Mouse (Mus musculus): ENCODE measurements around the gene Ptprd.

The Ptprd gene

DNA sequence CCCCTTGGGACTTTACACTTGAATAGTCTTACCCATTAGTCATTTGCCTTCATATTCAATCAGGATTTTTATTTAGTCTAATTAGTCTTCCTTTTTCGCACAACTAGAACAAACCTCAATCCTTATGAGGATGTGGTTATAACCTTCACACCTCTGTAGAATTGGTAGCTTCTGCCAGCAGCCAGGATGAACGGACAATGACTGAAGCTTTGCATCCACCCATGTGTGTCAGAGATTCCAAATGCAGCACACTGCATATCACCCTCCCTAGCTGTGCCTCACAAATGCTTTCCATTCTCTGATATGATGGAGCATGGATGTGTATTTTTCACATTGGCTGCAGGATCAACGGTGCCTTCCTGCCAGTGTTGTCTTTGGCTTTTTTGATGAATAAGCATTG lies 1898.0 kb downstream of the Ptprd start:
- no peak for DNase-seq (ENCODE audit: low spot score)

- DNase-seq (ENCODE audit: low spot score): no peak
These were observed 1899.2 kb downstream of the Ptprd start for GRCm38 (mm10) chr4:76312593-76312992.

- DNase-seq (ENCODE audit: low spot score): no peak
These were observed 1905.8 kb downstream of the Ptprd start for GRCm38 (mm10) chr4:76305987-76306386.

DNA sequence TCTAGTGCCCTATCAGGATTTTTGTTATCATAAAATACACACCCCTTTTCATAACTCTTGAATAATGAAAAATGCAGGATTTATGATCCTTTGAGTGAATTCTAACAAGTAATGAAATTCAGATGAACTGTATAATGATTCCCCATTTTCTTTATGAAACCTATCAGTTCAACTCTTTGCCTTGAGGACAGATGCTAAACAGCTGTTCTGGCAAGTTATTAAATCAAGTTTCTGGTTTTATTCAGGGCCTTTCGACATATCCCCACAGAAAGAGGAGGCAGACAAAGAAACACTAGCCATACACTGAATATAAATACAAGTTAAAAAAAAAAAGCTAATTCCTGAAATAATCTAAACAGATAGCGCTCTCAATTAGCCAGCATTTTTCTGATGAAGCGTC lies 1914.4 kb downstream of the Ptprd start:
- DNase-seq (ENCODE audit: low spot score): no peak

GRCm38 (mm10) chr4:76292733-76293357 lies 1918.9 kb downstream of the Ptprd start:
- DNase-seq (ENCODE audit: low spot score): no peak

GRCm38 (mm10) chr4:76290484-76290818 lies 1921.3 kb downstream of the Ptprd start:
- DNase-seq (ENCODE audit: low spot score): no peak

DNA sequence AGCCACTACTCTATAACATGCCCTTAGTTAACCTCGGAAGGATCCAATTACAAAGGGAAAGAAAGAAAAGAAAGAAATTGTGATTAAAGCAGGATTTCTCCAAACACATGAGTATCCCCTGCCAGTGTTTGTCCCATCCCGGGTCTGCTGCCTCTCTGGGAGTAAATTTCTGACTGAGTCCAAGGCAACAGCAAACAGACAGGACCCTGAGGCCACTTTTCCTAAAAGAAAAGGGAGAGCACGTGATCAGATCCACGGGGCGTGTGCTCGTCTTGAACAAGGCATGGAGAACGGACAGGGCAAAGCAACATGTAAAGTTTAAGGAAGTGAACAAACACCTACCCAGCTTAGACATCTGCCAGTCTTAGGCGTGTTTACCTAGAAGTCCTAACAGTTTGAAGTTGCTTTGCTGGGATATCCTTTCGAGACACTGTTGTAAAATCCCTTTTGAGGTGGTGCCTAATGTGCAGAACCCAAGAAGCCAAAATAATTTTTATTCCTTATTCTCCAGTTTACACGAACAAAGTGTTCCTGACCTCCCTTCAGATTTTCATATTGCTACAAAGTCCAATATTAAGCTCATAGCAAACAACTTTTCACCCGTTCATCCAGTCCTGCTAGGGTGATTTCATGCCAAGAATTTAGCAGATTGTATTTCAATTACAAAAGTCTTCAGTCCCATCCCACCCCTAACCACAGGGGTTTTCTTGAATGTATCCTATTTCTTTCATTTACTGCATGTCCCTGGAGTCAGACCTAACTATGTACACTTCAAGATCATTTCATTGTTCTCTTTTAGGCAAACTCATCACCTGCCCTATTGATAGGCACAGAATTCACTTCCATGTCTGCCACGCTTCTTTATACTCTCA lies 1921.9 kb downstream of the Ptprd start:
- DNase-seq (ENCODE audit: low spot score): no peak

DNA sequence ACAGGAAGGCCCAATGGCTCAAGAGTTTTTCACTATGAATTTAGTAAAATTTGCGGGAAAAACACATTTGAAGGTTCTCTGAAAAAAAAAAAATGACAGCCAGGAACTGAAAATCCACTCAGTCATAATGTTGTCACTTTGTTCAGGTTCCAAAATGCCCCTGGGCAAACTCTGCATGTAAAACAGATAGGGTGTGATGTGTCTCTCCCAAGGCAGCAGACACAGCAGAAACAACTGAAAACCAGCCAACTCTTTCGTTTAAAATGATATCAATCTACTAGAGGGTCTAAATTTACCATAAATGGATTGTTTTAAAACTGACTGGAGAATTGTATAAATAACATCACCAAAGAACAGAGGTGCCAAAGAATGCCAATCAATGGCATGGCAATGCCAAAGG lies 1925.7 kb downstream of the Ptprd start:
- no peak for DNase-seq (ENCODE audit: low spot score)

- no peak for DNase-seq (ENCODE audit: low spot score)
These were observed 1928.9 kb downstream of the Ptprd start for GRCm38 (mm10) chr4:76282886-76283285.

DNA sequence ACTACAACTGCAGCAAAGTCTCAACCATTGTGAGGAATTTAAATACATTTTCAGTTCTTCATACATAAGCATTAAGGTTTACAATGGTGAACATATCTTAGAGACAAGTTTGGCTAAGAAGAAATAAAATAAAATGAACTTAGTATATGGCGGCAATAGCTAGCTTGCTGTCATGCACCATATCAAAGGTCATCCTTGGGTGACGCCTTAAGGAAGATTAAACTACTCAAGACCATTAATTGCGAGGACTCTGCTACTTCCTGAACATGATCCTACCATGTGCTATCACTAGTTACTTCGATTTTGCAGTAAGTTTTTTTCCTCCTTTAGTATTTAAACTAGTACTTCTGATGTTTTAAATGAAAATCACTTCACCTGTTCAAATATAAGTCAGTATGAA lies 1949.0 kb downstream of the Ptprd start:
- no peak for DNase-seq (ENCODE audit: low spot score)

GRCm38 (mm10) chr4:76260686-76261085 lies 1951.1 kb downstream of the Ptprd start:
- DNase-seq (ENCODE audit: low spot score): no peak

GRCm38 (mm10) chr4:76260286-76260685 lies 1951.5 kb downstream of the Ptprd start:
- DNase-seq (ENCODE audit: low spot score): no peak

DNA sequence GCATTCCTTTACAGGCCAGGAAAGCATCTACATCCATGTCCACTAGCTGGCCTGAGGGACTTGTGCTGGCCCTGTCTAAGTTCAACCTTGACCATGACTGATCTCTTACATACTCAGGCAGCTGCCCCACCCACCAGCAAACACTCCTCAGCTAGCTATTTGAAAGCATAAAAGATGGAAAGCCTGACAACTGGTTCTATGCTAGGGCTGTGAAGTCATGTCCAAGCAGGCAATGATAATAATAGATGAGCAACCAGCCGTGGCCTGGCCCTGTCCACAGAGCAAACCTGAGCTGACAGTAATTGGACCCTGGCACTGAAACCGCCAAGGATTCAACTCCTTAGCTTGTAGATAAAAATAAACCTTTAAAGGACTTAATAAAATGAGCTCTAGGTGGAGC lies 1952.1 kb downstream of the Ptprd start:
- no peak for DNase-seq (ENCODE audit: low spot score)

GRCm38 (mm10) chr4:76244371-76244770 lies 1967.4 kb downstream of the Ptprd start:
- no peak for DNase-seq (ENCODE audit: low spot score)

GRCm38 (mm10) chr4:76241542-76241941 lies 1970.2 kb downstream of the Ptprd start:
- DNase-seq (ENCODE audit: low spot score): no peak

GRCm38 (mm10) chr4:76241140-76241539 lies 1970.6 kb downstream of the Ptprd start:
- no peak for DNase-seq (ENCODE audit: low spot score)

DNA sequence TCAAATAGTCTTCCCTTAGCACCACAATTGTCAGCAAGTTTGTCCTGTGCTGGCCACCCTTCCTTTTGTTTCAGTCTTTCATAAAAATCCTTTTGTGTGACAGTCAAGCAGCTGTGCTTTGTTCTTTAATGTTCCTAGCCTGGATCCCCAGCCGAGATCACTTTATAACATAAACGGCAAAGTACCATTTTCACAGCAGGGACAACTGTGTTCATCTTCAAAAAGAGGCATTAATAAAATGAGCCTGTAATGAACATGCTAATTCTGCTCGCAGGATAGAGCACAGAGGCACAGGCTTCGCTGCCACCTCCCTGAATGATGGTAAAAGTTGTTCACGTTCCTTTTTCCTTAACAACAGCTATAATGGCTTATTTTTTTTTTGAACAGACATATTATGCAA lies 1972.7 kb downstream of the Ptprd start:
- DNase-seq (ENCODE audit: low spot score): no peak

DNA sequence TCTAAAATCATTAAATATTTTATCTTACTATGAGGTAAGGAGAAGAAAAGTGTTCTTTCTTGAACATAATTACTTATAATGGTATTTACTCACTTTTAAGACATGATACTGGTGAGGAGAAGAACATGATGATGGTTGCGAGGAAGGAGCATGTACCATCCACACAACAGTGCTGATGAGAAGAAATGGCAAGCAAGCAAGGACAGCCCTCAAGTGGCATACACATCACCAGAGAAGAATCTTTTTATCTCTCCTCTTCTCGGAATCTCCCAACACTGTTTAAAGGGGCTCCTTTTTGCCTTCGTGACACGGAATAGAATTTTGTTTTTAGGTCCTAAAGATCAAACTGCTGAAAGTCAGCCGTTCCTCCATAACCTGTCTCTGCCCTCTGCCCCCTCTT lies 1973.2 kb downstream of the Ptprd start:
- DNase-seq (ENCODE audit: low spot score): no peak

DNA sequence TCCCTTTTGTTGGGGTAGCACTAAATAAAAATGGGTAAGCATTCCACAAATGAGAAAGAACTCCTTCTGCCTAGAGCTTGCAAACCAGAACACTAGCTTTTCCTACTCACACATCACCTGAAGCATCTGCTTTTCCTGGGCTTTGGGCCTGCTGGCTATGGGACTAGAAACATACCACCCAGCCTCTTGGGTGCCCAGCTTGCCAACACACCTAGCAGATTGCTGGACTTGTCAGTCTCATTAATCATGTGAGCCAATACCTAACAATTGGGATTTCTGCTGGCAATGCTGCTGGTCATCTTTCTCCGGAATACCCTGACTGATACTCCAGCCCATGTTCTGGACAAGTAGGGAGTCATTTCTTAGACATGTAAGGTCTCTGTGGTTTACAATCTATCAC lies 1973.9 kb downstream of the Ptprd start:
- DNase-seq (ENCODE audit: low spot score): no peak

GRCm38 (mm10) chr4:76223720-76224119 lies 1988.0 kb downstream of the Ptprd start:
- no peak for DNase-seq (ENCODE audit: low spot score)

- no peak for DNase-seq (ENCODE audit: low spot score)
These were observed 1989.2 kb downstream of the Ptprd start for GRCm38 (mm10) chr4:76222520-76222919.

- no peak for DNase-seq (ENCODE audit: low spot score)
These were observed 1993.7 kb downstream of the Ptprd start for GRCm38 (mm10) chr4:76218065-76218464.

DNA sequence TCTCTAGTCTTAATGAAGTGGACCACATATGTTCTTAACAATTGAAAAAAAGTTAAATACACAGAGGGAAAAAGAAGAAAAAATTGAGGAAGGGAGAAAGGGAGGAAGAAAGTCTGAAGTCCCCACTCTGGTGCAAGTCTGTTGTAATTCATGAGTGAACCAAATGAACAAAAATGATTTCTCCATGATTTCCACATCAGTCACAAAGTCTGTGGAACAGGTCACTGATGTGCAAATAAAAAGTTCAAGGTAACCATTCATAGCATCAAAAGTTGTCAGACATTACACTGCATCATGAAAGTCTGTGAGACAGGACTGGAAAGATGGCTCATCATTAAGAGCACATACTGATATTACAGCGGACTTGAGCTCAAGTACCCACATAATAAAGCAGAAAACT lies 1996.6 kb downstream of the Ptprd start:
- no peak for DNase-seq (ENCODE audit: low spot score)

DNA sequence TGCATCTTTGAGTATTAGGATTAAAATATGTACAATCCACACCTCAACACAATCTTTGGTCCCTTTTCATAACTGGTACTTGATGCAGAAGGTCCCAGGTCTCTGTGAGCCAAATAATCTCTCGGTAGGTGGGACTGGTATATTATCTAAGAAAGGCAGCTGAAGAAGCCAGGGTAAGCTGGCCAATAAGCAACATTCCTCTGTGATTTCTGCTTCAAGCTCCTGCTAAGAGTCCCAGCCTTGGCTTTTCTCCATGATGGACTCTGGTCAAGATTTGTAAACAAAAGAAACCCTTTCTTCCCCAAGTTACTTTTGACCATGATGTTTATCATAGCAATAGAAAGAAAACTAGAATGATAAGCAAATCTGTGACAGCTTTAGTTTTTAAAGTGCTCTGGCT lies 2012.4 kb downstream of the Ptprd start:
- no peak for DNase-seq (ENCODE audit: low spot score)
